Mouse (Mus musculus) erythroblast, adult 5-6 weeks (primary cell): ENCODE measurements around the gene Soga1. TPM values are rescaled to one million over a fixed set of nuclear protein-coding genes. Genes with fewer than 3 reads are reported as not detected.

Experiments
- ATAC-seq: replicated peaks from 2 replicates; pipeline ENCODE4 v1.8.0; 2016; ENCODE audit warnings: moderate number of reproducible peaks, mild to moderate bottlenecking, moderate TSS enrichment, inconsistent platforms; ENCODE audit not compliant: poor library complexity, low FRiP score, severe bottlenecking
- total RNA-seq, 2 experiments: library from RNA; stranded (forward) in 1 of 2; stranded (reverse) in 1 of 2; fragments of 150-400 nt in 1 of 2; fragments of 200-764, 138-1000 nt in 1 of 2; gene quantifications; 2 replicates each; pipeline versions ENCODE4 v1.2.3 to v1.2.4; 2015 to 2017; ENCODE audit warnings: low replicate concordance in 2 of 2

Gene Soga1
- total RNA-seq, 2 experiments from 2014 or later: 1.1 to 1.3 TPM

GRCm38 (mm10) chr2:157043987-157044386 lies 35.1 kb downstream of the Soga1 start:
- ATAC-seq: no peak

GRCm38 (mm10) chr2:157043556-157043955 lies 35.5 kb downstream of the Soga1 start:
- ATAC-seq: no peak

GRCm38 (mm10) chr2:157041421-157041820 lies 37.6 kb downstream of the Soga1 start:
- ATAC-seq: no peak

GRCm38 (mm10) chr2:157040649-157041046 lies 38.4 kb downstream of the Soga1 start:
- ATAC-seq: no peak

- no peak for ATAC-seq
These were observed 39.0 kb downstream of the Soga1 start for GRCm38 (mm10) chr2:157039900-157040648.

GRCm38 (mm10) chr2:157037303-157037702 lies 41.8 kb downstream of the Soga1 start:
- no peak for ATAC-seq

GRCm38 (mm10) chr2:157036400-157036799 lies 42.7 kb downstream of the Soga1 start:
- no peak for ATAC-seq

GRCm38 (mm10) chr2:157035371-157035770 lies 43.7 kb downstream of the Soga1 start:
- no peak for ATAC-seq

GRCm38 (mm10) chr2:157030804-157031203 lies 48.2 kb downstream of the Soga1 start:
- ATAC-seq: peak; percentile 61

GRCm38 (mm10) chr2:157028261-157028660 lies 50.8 kb downstream of the Soga1 start:
- ATAC-seq: no peak

- ATAC-seq: peak; percentile 52
These were observed 51.7 kb downstream of the Soga1 start for GRCm38 (mm10) chr2:157027106-157028008.

- ATAC-seq: no peak
These were observed 57.9 kb downstream of the Soga1 start for GRCm38 (mm10) chr2:157021156-157021555.

- ATAC-seq: no peak
These were observed 59.8 kb downstream of the Soga1 start for GRCm38 (mm10) chr2:157019228-157019627.

- ATAC-seq: no peak
These were observed 62.4 kb downstream of the Soga1 start for GRCm38 (mm10) chr2:157016529-157017270.

GRCm38 (mm10) chr2:157012341-157012740 lies 66.7 kb downstream of the Soga1 start:
- ATAC-seq: no peak

GRCm38 (mm10) chr2:157010634-157011310 lies 68.3 kb downstream of the Soga1 start:
- ATAC-seq: no peak

GRCm38 (mm10) chr2:157010121-157010520 lies 68.9 kb downstream of the Soga1 start:
- ATAC-seq: no peak

- ATAC-seq: no peak
These were observed 70.5 kb downstream of the Soga1 start for GRCm38 (mm10) chr2:157008509-157008908.

GRCm38 (mm10) chr2:157007234-157007596 lies 71.8 kb downstream of the Soga1 start:
- no peak; the same call in 1 of the 2 replicates for ATAC-seq
